Mouse (Mus musculus) urinary bladder, adult 18-20 months (tissue): ENCODE data around the gene Smyd3.
"Not testable (repeated sequence)": the region's sequence is repeated elsewhere in the genome, so short reads cannot be mapped to it uniquely, and the experiment has no call there.

ENCODE experiments used
- DNase-seq, 2 experiments: peaks; one replicate each; pipeline ENCODE4 v3.0.0; 2022; ENCODE audit warnings: low spot score in 2 of 2, mixed read lengths in 2 of 2

The Smyd3 gene

DNA sequence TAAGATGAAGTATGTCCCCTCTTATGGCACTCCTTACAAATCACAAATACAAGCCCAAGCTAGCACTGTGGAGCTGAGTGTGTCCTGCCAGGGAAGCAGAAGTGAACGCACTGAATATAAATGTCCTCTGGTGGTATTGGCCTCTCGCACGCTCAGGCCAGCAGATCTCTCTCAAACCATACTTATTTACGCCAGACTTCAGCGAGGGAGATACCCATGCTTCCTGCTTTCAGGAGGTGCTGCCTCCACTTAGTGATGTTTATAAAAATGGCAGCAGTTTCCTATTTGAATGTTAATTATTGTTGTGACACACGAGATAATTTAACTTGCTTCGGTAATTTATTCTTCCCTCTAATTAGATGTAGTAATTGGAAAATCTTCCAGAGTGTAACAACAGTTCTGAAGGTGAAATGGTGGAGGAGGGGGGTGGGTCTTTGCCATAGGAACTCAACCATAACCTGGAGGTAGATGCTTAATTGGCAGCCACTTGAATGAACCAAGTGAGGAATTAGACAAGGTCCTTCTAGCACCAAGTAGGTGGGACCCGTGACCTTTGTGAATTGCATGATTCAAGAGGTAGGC is 224.0 kb downstream of the Smyd3 start:
- no peak for DNase-seq

DNA sequence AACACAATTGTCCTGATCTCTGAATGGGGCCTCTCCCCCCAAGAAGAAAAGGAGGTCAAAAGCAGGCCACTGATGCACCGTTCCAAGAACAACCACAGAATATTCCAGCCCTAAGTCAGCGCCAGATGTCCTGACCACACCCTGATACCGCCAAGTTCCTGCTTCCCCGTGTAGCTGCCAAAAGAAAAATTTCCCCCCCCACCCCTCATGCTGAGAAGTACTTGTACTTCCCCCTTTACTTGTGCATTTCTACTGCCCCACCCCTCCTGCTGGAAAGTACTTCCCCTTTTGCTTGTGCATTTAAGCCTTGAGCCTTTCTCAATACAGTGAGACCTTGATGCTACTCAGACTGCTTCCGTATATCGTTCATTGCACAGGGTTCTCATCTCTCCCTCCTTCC is 227.7 kb downstream of the Smyd3 start:
- not testable (repeated sequence) for DNase-seq

DNA sequence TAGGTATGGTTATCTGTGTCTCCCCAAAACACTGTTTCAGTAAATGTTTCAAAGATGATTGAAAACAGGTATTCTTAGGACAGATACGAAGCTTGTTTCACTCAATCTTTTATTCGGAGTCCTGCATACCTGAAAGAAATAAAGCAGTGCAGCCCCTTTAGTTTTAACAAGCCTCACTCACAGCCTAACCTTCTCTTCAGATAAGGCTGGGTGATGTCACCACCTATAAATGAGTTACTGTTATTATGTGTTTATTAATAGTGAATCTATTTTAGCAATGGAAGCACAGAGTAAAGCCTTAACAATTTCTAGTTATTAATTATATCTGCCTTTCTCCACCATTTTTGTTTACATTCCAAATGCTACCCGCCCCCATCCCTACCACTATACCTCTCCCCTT is 228.1 kb downstream of the Smyd3 start:
- DNase-seq = no peak

DNA sequence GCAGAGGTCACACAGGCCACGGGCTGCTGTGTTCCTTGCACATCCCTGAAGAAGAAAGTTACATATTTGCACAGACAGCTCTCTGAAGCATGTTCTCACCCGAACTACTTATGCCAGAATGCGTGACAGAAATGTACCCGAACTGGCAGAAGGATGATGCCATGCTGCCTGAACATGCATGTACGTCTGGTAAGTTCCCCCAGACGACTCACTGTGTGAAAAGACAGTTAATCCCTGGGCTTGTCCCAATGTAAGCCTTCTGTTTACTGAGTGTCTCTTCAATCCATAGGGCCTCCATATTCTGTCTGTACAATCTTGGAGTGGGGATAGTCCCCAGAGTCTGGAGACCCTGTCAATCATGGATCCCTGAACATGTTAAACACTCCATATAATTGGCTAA is 231.1 kb downstream of the Smyd3 start:
- DNase-seq = no peak

DNA sequence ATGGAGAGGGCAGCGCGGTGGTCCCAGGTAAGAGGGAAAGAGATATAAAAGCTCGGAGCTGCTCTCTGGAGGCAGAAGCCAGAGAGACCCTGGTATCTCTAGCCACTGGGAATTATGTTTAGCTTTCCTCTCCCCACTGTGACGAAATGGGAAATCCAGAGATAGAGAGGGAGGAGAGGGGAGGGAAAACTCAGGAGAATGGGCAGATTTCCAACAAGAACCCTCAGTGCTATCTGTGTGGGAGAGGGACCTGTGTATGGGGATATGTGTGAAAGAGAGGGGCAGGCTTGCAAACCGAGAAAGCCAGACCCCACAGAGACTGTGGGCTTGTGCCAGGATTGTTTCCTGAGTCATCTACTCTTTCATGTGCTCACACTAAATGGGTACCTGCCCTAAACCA is 235.0 kb downstream of the Smyd3 start:
- DNase-seq = no peak

DNA sequence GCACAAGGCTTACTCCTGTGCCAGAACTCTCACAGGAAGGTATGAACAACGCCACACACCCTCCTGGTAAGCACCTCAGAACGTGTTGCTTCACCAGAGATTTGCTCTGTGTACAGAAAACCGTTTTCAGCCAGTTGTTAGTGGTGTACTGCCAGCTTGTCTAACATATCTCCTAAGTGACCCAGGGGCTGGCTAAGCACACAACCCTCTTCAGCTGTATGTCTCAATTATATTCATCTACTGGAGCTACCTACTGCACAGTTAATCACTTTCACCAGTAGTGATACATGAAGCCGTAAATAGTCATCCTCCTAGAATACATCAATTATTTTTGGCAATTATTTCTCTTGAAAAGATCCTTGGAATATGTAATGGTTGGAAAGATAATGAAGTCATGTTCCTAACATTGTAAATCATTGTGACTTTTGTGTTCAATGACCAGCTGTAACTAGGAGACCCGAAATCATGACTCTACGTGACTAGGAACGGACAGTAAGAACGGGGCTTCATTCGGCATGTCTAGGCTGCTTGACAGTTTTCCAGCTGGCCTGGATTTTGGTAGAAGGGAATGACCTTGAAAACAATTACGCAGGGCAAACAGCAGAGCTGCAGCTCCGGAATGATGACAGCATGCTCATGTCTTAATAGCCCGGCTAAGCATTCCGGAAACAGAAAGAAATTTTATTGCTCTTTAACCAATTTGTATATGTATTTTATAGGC is 236.3 kb downstream of the Smyd3 start:
- peak in 1 of 2 experiments; percentile 13 for DNase-seq

DNA sequence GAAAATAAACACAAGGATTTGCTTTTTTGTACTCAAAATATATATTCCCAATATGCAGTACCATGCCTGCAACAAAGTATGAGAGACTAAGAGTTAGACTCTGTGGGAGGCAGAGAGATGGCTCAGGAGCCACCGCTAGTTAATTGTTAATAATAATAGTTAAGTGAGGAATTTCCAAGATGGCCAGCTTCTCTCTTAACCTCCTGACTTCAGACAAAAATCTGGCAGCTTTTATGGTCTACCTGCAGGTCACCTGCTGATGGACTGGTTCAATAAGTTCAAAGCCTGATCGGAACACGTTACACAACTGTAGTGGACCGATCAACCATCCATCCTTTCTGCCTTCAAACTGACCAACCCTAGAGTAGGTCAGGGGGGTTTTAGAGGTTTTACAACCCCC is 238.7 kb downstream of the Smyd3 start:
- DNase-seq = no peak

DNA sequence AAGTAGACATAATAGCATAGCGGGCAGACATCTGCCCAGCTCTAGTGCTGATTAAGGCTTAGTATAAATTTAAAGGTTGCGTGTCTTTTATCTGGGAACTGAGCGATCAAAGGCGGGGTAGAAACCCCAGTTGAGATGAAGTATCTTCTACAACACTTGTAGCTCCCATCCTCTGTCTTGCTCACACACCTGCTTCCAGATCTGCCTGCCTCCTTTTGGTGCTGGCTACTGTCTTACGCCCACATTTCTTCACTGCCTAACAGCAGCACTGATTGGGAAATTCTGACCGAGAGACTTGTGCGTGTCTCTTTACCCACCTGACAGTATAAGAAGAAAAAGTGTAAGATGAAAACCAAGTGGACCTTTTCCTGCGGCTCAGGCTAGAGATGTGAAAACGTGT is 240.5 kb downstream of the Smyd3 start:
- DNase-seq = no peak

DNA sequence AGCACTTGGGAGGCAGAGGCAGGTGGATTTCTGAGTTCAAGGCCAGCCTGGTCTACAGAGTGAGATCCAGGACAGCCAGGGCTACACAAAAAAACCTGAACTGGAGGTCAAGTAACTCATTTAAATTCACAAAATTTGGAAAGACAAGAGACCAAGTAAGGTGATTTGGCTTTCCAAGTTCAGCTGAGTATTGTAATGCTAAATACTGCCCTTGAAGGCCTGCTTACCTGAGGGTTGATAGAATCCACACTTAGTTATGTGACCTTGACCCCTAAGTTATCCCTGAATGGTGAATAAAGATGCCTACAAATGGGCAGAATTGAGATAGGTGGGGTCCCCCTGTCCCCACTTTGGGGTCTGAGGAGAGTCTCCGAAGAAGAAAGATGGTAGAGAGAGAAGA is 241.0 kb downstream of the Smyd3 start:
- no peak for DNase-seq

DNA sequence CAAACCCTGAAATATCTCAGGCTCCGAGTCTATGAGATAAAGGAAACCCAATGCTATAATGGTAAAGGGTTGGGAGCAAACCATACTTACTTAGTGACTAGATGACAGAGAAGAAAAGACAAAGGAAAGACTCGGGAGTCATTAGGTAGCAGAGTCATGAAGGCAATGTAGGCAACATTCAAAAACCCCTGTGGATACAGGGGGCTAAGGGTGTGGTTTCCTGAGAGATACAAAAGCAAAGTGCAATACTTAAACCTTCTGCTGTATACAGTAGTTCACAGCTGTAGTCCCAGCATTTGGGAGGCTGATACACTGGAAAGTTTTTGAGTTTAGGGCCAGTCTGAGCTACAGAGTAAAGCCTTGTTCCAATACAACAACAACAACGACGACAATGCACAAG is 244.9 kb downstream of the Smyd3 start:
- no peak for DNase-seq

DNA sequence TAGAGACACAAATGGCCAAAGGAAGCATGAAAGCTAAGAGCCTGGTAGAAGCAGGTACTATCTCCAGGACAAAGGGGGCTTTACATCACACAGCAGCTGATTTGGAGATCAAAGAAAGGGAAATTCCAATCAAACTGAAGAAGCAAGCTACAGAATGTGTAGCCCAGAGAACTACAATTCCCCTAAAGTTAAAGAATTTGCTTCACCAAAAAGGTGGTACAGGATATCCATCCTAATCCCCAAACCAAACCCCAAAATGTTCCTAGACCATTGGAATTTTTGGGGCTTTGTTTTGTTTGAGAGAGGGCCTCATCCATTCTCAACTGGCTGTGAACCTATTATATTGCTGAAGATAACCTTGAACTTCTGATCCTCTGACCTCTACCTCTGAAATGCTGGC is 245.5 kb downstream of the Smyd3 start:
- no peak for DNase-seq

DNA sequence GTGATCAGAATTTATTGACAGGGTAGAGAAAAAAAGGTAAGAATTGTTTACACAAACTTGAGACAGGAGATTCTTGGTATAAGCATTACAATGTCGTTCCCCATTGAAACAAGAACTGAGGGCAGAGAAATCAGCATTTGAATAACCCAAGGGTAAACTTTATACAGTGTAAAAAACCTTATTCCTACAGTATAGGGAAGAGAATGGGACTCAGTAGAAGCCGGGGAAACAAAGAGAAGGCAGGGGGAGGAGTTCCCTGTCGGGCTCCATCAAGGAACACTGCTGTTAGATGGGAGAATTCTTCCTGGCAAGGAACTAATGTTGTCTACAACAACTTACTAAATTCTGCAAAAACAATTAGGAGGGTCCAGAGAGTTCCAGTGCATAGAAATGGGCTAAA is 250.9 kb downstream of the Smyd3 start:
- DNase-seq = no peak

DNA sequence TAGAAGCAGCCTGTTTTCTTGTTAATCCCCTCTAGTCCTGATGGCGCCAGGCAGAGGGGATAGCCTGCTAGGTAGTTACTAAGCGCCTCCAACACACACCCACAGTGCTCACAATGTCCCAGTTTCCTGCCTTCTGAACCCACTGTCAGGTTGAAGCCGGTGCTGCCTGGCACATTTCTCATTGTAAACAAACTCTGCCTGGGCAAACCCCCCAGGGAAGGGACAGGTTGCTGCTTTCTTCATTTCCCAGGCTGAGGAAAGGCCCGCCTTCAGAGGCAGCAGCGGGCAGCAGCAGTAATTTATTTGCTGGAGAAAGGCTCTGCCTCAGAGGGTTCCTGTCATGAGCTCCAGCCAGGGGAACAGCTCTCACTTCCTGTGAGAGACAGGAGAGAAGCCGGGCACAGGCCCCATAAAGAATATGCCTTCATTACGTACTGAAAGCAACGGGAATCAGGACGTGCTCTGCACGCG is 256.3 kb downstream of the Smyd3 start:
- DNase-seq = no peak

DNA sequence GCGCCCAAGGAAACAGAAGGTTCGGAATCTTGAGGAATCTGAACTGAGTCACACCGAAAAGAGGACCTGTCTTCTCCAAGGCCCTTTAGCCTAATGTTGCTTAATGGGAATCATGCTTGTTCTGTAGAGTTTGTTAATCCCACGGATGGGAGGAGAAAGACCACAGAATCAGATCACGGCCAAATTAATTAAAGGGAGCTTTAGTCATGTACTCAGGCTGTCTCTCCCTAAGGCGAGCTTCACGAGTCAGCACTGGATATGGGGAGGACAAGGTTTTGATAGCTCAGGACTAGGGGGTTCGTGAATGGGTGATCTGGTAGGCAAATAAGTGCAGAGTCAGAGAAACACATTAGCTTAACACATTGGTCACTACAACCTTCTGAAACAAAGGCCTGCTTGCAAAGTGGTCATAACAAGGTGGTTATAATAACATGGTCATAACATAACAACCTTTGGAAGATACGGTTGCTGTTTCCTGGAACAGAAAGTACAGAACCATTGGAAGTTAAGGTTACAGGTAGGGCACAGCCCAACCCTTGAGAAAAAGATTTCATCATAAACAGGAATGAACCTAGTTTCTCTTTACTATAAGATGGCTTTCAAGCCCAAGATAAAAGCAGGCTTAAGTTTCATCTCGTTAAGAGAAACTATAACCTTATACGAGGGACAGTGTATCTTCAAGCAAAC is 261.9 kb downstream of the Smyd3 start:
- DNase-seq = no peak

DNA sequence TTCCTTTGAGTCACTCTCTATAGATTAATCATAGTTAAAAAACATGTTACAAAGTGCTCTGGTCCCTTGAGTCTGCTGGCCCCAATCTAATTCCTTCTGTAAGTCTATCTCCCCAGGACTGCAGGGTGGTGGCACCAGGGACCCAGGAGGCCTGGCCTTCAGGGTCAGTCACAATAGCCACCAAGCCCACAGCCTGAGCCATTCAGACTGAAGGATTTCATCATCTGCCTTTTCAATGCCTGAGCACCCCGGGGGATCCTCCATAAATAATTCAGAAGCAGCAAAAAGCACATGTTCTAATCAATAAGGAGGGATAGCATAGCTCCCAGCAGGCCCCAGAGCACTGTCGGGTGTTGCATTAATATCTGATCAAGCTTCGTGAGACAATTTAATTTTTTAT is 263.3 kb downstream of the Smyd3 start:
- DNase-seq = no peak

DNA sequence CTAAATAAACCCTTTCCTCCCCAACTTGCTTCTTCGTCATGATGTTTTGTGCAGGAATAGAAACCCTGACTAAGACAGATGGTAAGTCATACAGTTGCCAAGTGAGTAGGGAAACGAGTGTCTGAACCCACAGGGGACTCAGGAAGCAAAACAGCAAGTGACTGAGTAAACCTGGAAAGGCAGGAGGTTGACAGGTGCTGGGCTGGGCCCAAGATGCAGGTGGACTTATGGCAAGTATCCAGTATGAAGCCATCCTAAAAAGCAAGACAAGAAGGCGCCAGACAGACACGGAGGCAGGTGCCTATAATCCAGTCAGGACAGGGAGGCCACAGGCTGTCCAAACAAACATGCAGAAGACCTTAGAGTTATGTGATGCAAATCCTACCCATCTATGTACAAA is 265.2 kb downstream of the Smyd3 start:
- DNase-seq = no peak

DNA sequence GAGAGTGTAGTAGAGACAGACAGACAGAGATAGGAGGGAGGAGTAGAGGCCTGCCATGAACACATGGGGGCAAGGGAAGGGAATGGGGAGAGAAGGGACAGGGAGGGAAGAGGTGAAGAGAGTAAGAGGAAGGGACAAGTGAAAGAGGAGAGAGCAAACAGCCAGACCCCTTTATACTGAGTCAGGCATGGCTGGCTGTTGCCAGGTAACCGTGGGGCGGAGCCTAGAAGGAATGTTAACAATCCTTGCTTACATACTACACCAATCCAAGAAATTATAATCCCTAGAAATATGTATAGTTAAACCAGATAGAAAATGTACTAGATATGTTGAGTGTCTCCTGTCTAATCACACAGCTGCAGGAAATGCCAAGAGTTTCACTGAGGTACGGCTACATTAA is 267.5 kb downstream of the Smyd3 start:
- DNase-seq = no peak

DNA sequence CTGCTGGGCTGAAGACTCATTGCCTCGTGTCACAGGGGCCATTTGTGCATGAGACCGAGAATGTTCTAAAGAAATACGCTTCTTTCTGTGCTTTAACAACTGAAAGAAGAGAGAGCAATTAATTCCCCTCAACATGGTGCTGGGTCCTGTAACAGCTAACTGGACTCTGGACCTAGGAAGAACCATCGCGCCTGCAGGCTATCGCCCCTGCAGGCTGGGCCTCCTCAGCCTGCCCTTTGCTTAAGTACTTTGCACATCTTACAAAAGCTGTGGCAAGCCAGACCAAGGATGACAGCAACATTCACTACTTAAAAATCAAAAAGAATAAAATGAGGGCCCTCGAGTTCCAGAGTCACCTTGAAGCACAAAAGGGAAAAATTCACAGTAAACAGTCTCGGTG is 274.3 kb downstream of the Smyd3 start:
- no peak for DNase-seq

DNA sequence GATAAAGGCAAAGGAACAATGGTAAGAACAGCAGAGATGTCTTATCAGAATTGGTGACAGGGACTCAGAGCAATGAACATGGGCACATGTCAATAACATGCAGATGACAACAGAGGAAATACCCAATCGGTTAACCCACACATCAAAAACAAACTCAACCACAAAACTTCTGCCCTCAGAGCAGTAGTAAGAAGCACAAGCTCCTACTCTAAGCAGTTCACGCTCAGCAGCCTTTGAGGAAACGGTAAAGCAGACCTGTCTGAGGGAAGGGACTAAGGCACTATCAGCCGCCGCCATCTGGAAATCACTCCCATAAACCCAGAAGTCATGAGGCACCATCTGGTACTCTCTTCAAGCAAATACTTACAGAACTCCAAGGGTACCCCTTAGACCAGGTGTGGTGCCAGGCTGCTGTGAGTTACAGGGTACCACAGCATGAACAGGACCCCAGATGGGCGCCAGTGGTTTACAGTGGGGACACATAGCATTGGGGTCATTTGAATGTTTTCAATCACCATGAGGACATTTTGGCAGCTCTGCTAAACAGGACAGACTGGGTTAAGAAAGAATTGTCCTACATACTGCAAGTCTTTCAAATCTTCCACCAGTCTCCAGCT is 277.1 kb downstream of the Smyd3 start:
- DNase-seq = no peak

DNA sequence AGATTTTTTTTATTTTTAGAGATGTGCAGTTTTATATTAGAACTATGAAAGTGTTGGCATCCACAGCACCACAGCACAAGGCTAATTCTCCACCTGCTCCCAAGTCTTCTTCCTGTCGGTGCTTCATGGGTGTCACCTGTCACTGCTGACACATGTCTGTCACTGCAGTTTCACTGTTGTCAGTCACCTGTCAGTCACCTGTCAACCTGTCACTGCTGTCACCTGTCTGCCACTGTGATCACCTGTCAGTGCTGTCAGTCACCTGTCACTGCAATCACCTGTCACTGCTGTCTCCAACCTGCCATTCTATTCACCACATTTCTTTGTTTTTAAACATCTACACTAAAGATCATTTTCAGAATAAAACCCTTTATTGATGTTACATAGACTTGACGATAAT is 279.2 kb downstream of the Smyd3 start:
- no peak for DNase-seq

DNA sequence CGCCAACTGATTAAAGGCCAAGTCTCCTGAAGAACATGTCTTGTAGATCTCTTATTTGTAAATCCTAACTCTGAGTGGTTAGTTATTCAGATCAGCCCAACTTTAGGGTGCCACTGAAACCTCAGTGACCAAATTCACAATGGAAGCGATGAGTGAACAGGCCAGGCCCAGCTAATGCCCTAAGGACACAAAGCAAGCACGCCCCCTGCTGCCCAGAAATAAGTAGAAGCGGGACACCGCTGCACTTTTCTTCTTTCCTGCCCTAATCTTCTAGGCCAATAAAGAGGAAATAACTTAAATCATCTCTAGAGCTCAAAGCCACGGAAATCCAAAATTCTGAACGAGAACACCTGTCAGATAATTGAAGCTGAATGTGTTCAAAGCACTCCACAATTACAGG is 279.9 kb downstream of the Smyd3 start:
- no peak for DNase-seq

DNA sequence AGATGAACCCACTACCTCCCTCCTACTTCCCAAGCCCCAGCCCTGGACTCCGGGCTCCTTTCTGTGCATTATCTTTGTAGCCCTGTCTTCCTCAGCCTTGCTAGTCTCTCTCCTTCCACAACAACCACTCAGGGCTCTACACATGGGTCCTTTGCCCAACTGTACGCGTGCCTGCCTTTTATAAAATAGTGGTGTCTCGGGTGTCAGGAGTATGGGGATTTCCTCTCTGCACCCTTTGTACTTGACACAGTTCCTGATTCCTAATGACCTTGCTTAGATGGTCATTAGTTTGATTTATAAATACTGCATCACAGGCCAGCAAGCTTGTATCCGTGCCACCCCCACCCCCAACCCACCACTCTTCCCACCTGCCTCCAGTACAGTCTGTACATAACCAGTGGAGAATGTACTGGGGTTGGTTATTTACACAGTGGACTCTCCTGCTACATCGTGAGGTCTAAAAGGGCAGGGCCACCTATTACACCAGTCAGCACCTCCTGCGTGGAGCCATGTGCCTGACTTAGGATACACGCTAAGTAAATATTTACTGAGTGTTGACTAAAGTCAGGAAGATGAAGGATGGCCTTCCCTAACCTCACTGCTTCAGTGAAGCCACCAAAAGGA is 281.5 kb downstream of the Smyd3 start:
- no peak for DNase-seq
